Mouse (Mus musculus) forebrain, embryonic 10.5 days (tissue): ENCODE measurements around the gene Cited4. TPM values are rescaled to one million over a fixed set of nuclear protein-coding genes. Genes with fewer than 3 reads are reported as not detected.

Source experiments
- DNase-seq: peaks from one replicate; pipeline ENCODE4 v3.0.0-alpha.2; 2017; ENCODE audit warnings: low spot score; ENCODE audit errors: extremely low spot score
- H3K27ac ChIP-seq: fragments of 300-500 bp; sonication (generic); 2 replicates; pipeline ENCODE4 v1.5.1; 2016; ENCODE audit warnings: mild to moderate bottlenecking
- H3K27me3 ChIP-seq: fragments of 300-500 bp; sonication (generic); 2 replicates; pipeline ENCODE4 v1.6.1; 2016; ENCODE audit warnings: mild to moderate bottlenecking; ENCODE audit not compliant: poor library complexity, severe bottlenecking
- H3K36me3 ChIP-seq: fragments of 300-500 bp; sonication (generic); replicated peaks from 2 replicates; pipeline ENCODE4 v1.6.1; 2016; ENCODE audit warnings: mild to moderate bottlenecking, moderate library complexity
- H3K4me1 ChIP-seq: fragments of 300-500 bp; sonication (generic); 2 replicates; pipeline ENCODE4 v1.6.1; 2016
- H3K4me3 ChIP-seq: fragments of 300-500 bp; sonication (generic); 2 replicates; pipeline ENCODE4 v1.5.1; 2016; ENCODE audit warnings: mild to moderate bottlenecking, moderate library complexity
- H3K9me3 ChIP-seq: fragments of 300-500 bp; sonication (generic); 2 replicates; pipeline ENCODE4 v1.6.1; 2016; ENCODE audit warnings: mild to moderate bottlenecking, moderate library complexity
- WGBS: fragments of 180-500 bp; shearing (Covaris S2); methylation state at CpG from one replicate; pipeline ENCODE4 v1.1.7; 2016; 5-methylcytosine and 5-hydroxymethylcytosine counted together
- polyA plus RNA-seq: library from polyadenylated mRNA; unstranded; fragments of >200 nt; fragmentation: Nextera tagmentation; extraction: Ambion mirVana; gene quantifications from 2 replicates; pipeline ENCODE4 v1.2.1, GENCODE M21; 2016

Cited4 gene
- polyA plus RNA-seq, 1 experiment from 2014 or later, result 14.3 TPM

DNA sequence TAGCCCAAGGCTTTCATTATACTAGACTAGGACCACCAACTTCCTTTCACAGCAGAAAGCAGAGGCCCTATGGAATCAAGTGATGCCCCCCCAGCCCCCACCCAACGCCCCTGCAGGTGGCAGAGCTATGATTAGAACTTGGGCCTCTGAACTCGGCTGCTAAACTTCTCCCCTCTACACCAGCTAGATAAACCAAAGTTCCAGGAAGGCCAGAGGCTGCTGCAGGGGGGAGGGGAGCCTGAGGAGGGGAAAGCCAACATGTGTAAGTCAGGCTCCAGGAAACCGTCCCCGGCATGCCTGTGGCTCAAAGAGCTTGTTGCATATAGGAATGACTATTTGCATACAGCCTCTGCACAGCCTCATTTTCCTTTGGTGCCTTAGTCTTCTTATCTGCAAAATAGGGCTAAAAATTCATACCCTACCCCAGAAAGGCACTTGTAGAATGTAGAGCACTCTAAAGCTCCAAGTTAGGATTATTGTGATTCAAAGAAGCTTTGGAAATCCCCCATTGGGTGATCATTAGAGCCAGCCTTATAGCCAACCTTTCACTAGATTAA lies 1.1 kb upstream of the Cited4 start:
- peaks cover 49% of the 10 kb centered on the region for H3K27me3 ChIP-seq

DNA sequence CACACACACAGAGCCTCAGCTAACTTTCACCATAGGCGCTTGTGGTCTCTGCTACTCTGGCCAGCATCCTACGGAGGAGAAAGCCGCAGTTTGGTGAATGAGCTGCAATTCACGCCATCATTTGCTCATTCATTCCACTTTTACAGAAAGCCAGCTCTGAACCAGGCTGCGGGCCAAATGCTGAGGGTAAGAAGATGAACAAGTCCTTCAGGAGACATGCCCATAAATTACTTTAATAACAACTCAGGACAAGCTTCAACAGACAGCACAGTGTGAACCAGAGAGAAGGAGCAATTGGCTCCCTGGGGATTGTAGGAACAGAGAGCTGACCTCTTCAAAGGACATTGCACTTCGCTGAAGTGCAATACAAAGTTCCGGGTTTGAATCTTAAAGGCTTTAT lies 590 bp upstream of the Cited4 start:
- Histone ChIP-seq H3K4me3 (peak overlapping the region; percentile 78; the same call in 1 of the 2 replicates), H3K4me1 (peaks cover 21% of the 10 kb centered on the region), H3K27ac (0 out of 2 replicates have a peak overlapping the region, but pooled peaks have one; percentile 7), H3K9me3 (no peaks in the 10 kb centered on the region), H3K36me3 (no peaks in the 10 kb centered on the region), H3K27me3 (peaks cover 54% of the 10 kb centered on the region)
- WGBS, result 70% methylated on average over 7 of the region's 7 CpGs
- no peak for DNase-seq

More for the DNA sequence above, 1.1 kb upstream of the Cited4 start:
- H3K27ac ChIP-seq, result 0 out of 2 replicates have a peak overlapping the region, but pooled peaks have one; percentile 7
- DNase-seq, result no peak
- 26% methylated on average over 4 of the region's 4 CpGs for WGBS
- no peak overlapping the region for H3K4me3 ChIP-seq
- H3K4me1 ChIP-seq, result peaks cover 20% of the 10 kb centered on the region
- no peaks in the 10 kb centered on the region for H3K36me3 ChIP-seq
- H3K9me3 ChIP-seq, result no peaks in the 10 kb centered on the region

DNA sequence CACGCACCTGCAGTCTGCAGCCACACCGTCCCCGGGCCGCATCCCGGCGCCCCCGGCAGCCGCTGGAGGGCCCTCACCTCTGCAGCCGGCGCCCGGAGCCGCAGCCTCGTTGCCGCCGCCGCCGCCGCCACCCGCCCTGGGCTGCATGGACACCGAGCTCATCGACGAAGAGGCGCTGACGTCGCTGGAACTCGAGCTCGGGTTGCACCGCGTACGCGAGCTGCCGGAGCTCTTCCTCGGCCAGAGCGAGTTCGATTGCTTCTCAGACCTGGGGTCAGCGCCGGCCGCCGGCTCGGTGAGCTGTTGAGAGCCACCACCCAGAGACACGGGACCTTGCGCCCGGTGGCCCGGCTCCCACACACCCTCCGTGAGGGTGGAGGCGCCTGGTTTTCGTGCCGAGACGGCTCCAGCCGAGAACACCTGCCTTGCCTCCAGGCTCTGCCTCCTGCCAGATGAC lies 701 bp downstream of the Cited4 start:
- DNase-seq, result peak; percentile 70
- WGBS, result under 1% methylated on average over 50 of the region's 50 CpGs
- Histone ChIP-seq H3K9me3 (no peaks in the 10 kb centered on the region), H3K4me3 (peak overlapping the region; percentile 78), H3K27ac (peak overlapping the region; percentile 79), H3K27me3 (peaks cover 67% of the 10 kb centered on the region), H3K4me1 (peaks cover 26% of the 10 kb centered on the region), H3K36me3 (no peaks in the 10 kb centered on the region)

DNA sequence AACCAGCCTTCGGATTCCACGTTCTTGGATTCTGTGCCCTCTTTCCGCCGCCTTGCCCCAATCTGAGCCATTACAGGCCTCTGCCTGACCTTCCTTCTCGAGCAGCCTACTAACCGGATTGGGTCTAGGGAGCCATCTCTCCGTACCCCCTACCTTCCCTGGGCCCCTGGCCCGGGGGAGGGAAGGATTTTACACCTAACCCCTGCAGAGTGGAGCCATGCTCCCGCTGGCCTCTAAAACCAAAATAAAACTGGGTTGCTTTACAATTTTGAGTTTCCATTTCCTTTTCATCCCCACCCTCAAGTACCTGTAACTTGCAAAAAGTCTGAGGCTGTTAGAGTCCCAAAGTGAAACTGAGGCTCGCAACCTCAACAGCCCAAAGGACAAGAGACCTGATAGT lies 1.2 kb downstream of the Cited4 start:
- H3K27me3 ChIP-seq, result peaks cover 71% of the 10 kb centered on the region
- H3K9me3 ChIP-seq, result no peaks in the 10 kb centered on the region
- no peaks in the 10 kb centered on the region for H3K36me3 ChIP-seq
- H3K27ac ChIP-seq, result peak overlapping the region; percentile 79
- 8% methylated on average over 10 of the region's 10 CpGs for WGBS
- peaks cover 26% of the 10 kb centered on the region for H3K4me1 ChIP-seq
- DNase-seq, result no peak
- peak overlapping the region; percentile 78 for H3K4me3 ChIP-seq

DNA sequence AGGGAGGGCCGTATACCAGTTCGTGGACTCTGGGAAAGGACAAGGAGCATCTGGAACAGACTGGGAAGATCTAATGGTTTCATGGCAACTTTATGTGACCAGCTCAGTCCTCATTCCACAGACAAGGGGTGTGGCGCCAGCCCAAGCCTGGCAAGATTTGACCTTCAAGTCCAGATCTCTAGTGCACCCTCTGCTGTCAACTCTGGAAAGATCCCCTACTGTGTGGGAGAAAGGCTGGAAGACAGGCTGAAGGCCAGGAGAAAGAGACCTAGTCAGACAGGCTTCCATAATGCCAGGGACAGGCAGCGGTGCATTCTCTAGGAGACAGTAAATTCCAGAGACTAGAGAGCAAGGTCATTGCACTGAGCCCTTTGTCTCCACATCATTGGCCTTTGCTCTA lies 2.2 kb downstream of the Cited4 start:
- Histone ChIP-seq H3K36me3 (no peaks in the 10 kb centered on the region), H3K27me3 (peaks cover 71% of the 10 kb centered on the region), H3K4me1 (peaks cover 26% of the 10 kb centered on the region), H3K4me3 (no peak overlapping the region), H3K27ac (no peak overlapping the region), H3K9me3 (no peaks in the 10 kb centered on the region)
- DNase-seq, result no peak
- 91% methylated on average over 4 of the region's 4 CpGs for WGBS

DNA sequence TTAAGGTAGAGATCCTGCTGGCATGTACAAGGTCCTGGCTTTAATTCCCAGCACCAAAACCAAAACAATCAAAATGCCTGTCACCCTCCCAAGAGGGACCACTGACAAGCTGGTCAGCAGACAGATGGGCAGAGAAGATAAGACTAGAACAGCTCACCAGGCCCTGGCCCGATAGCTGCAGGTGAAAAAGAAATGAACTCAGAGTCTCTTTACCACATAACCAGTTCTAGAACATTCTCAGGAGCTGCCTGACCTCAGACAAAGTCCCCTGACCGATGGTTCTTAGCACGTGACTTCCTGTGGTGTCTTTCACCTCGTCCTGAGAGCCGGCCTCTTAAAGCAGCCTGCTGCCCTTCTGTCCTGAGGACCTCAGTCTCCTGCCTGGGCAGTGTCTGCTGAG lies 3.2 kb downstream of the Cited4 start:
- H3K27ac ChIP-seq, result no peak overlapping the region
- H3K9me3 ChIP-seq, result no peaks in the 10 kb centered on the region
- peaks cover 73% of the 10 kb centered on the region for H3K27me3 ChIP-seq
- no peak for DNase-seq
- WGBS, result 78% methylated on average over 5 of the region's 5 CpGs
- no peak overlapping the region for H3K4me3 ChIP-seq
- peaks cover 26% of the 10 kb centered on the region for H3K4me1 ChIP-seq
- H3K36me3 ChIP-seq, result no peaks in the 10 kb centered on the region

DNA sequence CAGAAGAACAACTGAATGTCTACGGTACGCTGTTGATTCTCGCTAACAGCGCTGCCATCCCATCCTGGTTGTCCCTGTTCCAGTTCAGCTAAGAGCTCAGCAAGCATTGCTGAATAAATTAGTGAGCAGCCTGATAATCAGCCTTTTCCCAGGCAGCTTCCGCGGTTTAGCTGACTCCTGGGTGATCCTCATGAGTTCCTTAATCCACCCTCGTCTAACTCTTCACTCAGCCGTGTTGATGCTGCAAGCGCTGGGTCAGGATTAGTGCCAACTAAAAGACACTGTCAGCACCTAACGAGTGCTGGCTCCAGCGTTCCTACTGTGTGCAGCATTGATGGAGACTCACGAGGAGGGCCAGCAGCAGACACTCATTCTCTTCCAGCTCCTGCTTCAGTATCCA lies 4.7 kb downstream of the Cited4 start:
- 35% methylated on average over 12 of the region's 12 CpGs for WGBS
- H3K27me3 ChIP-seq, result peaks cover 69% of the 10 kb centered on the region
- no peak for DNase-seq

DNA sequence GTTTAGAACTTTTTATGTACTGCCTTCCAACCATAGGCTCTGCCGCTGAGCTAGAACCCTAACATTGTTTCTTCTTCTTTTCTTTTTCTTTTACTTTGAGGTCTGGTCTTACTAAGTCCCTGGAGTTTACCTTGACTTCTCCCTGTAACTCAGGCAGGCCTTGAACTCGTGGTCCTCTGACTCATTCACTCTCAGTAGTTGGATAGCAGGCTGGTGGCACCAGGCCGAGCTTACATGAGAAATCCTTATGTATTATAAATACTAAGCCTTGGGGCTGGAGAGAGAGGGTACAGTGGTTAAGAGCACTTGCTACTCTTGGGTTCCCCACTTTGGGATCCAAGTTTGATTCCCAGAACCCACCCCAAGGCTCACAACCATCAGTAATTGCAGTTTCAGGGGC lies 7.2 kb downstream of the Cited4 start:
- Histone ChIP-seq H3K27me3 (peaks cover 44% of the 10 kb centered on the region), H3K9me3 (no peaks in the 10 kb centered on the region), H3K27ac (peak overlapping the region; percentile 48; the same call in 1 of the 2 replicates), H3K4me1 (peaks cover 6% of the 10 kb centered on the region; the same call in 1 of the 2 replicates), H3K4me3 (no peak overlapping the region), H3K36me3 (no peaks in the 10 kb centered on the region)
- no peak for DNase-seq
- WGBS, result 91% methylated on average over 3 of the region's 3 CpGs

More for the DNA sequence above, 4.7 kb downstream of the Cited4 start:
- H3K9me3 ChIP-seq, result no peaks in the 10 kb centered on the region
- peaks cover 23% of the 10 kb centered on the region for H3K4me1 ChIP-seq
- 0 out of 2 replicates have a peak overlapping the region, but pooled peaks have one; percentile 18 for H3K27ac ChIP-seq
- no peak overlapping the region for H3K4me3 ChIP-seq
- H3K36me3 ChIP-seq, result no peaks in the 10 kb centered on the region

DNA sequence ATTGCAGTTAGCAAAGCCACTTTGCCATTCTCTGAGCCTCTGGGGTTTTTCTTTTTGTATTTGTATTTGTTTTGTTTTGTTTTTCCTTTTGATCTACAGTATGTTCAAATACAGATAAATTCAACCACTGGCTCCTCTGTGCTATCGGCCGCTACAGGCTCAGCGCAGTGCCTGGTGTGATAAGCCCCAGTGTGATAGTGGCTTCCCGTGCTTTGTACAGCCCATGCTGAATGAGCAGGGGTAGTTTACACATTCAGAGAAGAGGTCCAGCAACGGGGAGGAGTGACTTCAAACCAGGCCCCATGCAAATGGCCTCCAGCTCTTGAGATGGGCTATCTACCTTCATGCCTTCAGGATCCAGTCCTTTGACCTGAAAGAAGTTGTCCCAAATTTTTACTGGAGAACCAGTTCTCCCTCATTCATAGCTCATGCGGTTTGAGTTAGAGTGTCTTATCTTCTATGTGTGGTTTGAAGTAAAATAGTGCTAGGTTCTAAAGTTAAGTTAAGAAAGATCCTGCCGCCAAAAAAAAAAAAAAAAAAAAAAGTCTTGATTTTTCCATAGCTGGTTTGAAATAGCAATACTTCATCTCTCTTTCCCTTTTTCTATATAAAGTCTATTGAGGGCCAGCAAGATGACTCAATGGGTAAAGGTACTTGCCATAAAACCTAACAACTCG lies 8.5 kb downstream of the Cited4 start:
- Histone ChIP-seq H3K27me3 (peaks cover 31% of the 10 kb centered on the region), H3K27ac (no peak overlapping the region), H3K4me1 (peaks cover 6% of the 10 kb centered on the region; the same call in 1 of the 2 replicates), H3K36me3 (no peaks in the 10 kb centered on the region), H3K4me3 (no peak overlapping the region), H3K9me3 (no peaks in the 10 kb centered on the region)
- no peak for DNase-seq
- 85% methylated on average over 8 of the region's 8 CpGs for WGBS

DNA sequence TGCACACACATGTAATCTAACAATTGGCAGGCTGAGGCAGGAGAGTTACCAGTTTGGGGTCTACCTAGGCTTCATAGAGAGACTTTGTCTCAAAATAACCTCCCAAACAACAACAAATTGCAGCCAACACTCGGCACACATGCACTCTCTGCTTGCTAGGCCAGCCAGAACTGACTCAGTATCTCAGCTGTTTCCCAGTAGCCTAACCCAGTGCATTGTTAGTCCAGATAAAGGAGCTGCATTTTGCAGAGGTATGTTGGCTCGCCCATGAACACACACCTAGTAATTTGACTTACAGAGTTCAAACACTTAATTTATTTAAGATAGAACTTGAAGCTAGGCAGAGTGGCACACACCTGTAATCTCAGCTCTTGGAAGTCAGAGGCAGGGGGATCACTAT lies 9.3 kb downstream of the Cited4 start:
- Histone ChIP-seq H3K4me1 (peaks cover 6% of the 10 kb centered on the region; the same call in 1 of the 2 replicates), H3K9me3 (no peaks in the 10 kb centered on the region), H3K27ac (no peak overlapping the region), H3K4me3 (no peak overlapping the region), H3K27me3 (peaks cover 24% of the 10 kb centered on the region), H3K36me3 (no peaks in the 10 kb centered on the region)
- DNase-seq, result no peak
- 75% methylated on average over 2 of the region's 2 CpGs for WGBS

DNA sequence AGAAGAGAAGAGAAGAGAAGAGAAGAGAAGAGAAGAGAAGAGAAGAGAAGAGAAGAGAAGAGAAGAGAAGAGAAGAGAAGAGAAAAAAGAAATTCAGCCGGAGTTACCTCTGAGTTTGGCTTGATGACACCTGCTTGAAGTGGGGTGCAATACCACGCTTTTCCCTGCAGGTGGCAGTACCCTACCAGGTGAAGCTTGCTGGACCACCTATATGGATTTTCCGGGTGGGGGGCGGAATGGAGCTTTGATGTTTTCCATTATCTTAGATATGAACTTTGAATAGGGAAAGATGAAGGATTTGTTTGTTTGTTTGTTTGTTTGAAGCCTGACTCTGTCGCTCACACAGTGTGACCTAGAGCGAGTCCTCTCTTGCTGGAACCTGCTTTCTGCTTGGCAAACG lies 14.6 kb downstream of the Cited4 start:
- no peaks in the 10 kb centered on the region for H3K36me3 ChIP-seq
- 58% methylated on average over 7 of the region's 7 CpGs for WGBS
- H3K27me3 ChIP-seq, result 0 out of 2 replicates have a peak, but pooled peaks cover 3% of the 10 kb centered on the region
- peaks cover 5% of the 10 kb centered on the region for H3K4me1 ChIP-seq
- DNase-seq, result no peak
- H3K27ac ChIP-seq, result no peak overlapping the region
- H3K4me3 ChIP-seq, result no peak overlapping the region
- no peaks in the 10 kb centered on the region for H3K9me3 ChIP-seq

DNA sequence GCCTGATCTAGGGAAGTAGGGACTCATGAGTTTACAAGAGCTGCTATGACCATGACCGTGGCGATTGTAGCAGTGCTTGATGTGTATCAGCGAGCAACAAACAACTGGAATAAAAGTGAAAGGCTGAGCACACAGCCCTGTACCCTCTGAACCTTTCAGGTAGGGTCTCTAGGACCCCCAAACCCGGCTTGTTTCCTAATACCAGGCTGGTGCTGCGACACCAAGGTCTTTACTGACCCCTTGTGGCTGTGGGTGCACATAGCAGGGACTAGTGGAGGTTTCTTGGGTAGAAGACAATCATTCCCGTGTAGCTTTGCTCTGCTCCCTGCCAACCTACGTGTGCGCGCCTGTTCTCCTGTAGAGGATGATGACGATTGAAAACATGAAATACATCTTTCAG lies 15.8 kb downstream of the Cited4 start:
- peak; percentile 74 for DNase-seq
- 36% methylated on average over 10 of the region's 10 CpGs for WGBS
- H3K27ac ChIP-seq, result no peak overlapping the region
- H3K36me3 ChIP-seq, result no peaks in the 10 kb centered on the region
- peaks cover 8% of the 10 kb centered on the region for H3K4me1 ChIP-seq
- no peaks in the 10 kb centered on the region for H3K9me3 ChIP-seq
- H3K27me3 ChIP-seq, result 0 out of 2 replicates have a peak, but pooled peaks cover 3% of the 10 kb centered on the region
- no peak overlapping the region for H3K4me3 ChIP-seq
